Mouse (Mus musculus) olfactory bulb, adult 2 months (tissue): ENCODE data around the gene Ppm1a.

Experiments
- CTCF ChIP-seq: fragments of 200-500 bp; IDR thresholded peaks from 2 replicates; pipeline ENCODE4 v1.5.1; 2012; ENCODE audit warnings: low read depth, mild to moderate bottlenecking, low read length, moderate library complexity; ENCODE audit not compliant: insufficient read depth
- POLR2A ChIP-seq: fragments of 200-500 bp; IDR thresholded peaks from 2 replicates; pipeline ENCODE4 v1.6.1; 2012; ENCODE audit warnings: mild to moderate bottlenecking, low read depth, low read length, moderate library complexity; ENCODE audit not compliant: insufficient read depth

- no peak for TF ChIP-seq CTCF
- no peak for TF ChIP-seq POLR2A
Measured at GRCm38 (mm10) chr12:72793983-72794382, 36.7 kb downstream of the Ppm1a start.
